Mouse (Mus musculus): ENCODE data around the gene Wdr25. TPM values are rescaled to one million over a fixed set of nuclear protein-coding genes. Genes with fewer than 3 reads are reported as not detected.

The Wdr25 gene
- polyA plus RNA-seq, 1 experiment, result 1.9 TPM

DNA sequence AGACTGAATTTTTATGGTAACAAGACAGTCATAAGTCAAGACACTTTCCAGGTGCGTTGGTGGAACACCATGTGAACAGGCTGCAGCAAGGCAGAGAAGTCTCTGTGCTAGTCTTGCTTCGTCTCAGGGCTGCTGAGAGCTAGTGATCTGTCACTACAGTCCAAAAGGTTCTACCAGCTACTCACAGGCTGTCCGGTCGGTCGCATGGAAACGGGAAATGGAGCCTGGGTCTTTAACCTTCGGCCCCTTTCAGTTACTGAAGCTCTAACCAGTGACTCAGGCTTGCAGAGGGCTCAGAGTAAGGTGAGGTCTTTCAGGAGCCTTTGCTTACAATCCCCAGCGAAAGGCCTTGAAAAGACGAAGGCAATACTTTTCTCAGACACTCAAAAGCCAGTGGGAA lies 78.0 kb downstream of the Wdr25 start:
- no peak overlapping the region for H3K27ac ChIP-seq (replicated peaks; ENCODE audit: low read depth, low read length)

GRCm38 (mm10) chr12:108972234-108972633 lies 78.8 kb downstream of the Wdr25 start:
- Histone ChIP-seq H3K27ac (replicated peaks; ENCODE audit: low read depth, low read length) (no peak overlapping the region), H3K4me3 (ENCODE audit: insufficient read depth, low read depth, low read length) (no peak overlapping the region), H3K4me1 (ENCODE audit: control insufficient read depth, insufficient read depth, insufficient read length, low read length) (no peaks in the 10 kb centered on the region)

More for the DNA sequence above, 78.0 kb downstream of the Wdr25 start:
- no peaks in the 10 kb centered on the region for H3K4me1 ChIP-seq (ENCODE audit: control insufficient read depth, insufficient read depth, insufficient read length, low read length)
- no peak overlapping the region for H3K4me3 ChIP-seq (ENCODE audit: insufficient read depth, low read depth, low read length)

DNA sequence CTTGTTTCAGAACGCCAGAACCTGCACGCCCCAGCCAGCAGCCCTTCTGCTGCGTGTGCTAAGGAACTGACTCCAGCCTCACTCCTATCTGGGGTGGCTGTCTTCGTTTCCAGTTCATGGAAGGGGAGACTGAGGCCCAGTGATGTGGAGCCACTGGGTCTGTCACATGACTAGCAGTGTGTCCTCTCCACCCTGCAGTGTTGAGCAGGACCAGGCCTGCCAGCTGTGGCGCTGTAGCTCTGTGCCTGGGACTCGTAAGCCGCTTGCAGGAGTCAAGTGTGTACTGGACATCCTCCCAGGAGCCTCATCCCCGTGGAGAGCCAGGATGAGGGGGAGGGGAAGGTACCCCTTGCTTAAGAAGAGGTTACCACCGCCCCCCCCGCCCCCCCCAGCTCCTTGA lies 86.5 kb downstream of the Wdr25 start:
- H3K27ac ChIP-seq (replicated peaks; ENCODE audit: low read depth, low read length), result no peak overlapping the region
- peaks cover 3% of the 10 kb centered on the region; the same call in 1 of the 2 replicates for H3K4me1 ChIP-seq (ENCODE audit: control insufficient read depth, insufficient read depth, insufficient read length, low read length)
- H3K4me3 ChIP-seq (ENCODE audit: insufficient read depth, low read depth, low read length), result no peak overlapping the region

DNA sequence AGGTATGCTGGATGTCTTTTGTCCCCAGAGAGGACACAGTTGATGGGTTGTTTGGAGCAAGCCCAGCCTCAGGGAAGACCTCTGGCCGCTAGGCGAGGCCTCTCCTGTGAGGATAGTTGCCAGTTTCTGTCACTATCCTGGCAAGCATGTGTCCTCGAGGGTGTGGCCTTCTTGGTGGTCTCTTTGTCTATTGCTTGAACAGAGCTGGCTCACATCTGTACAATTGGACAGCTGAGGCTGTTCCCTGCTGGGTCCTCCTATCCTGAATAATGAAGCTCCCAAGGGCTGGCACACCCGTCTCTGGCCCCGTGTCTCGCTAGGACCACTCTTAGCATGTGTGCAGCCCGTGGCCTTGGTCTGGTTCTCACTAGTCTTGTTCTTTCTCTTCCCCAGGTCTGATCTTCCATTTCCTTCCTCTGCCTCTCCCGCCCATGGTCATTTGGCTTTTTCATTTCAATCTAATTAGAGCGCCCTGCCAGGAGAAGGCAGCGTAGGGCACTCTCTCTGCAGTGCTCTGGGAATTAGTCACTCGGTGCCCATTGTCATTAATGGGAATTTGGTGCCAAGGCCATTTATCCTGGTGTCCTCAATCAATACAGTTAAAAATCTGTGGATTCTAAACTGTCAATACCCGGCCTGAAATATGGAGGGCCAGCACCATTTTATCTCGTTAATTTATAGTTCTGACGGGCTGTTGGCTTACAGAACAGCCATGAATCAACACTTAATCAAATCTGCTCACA lies 88.7 kb downstream of the Wdr25 start:
- no peak overlapping the region for H3K27ac ChIP-seq (replicated peaks; ENCODE audit: low read depth, low read length)
- peaks cover 3% of the 10 kb centered on the region; the same call in 1 of the 2 replicates for H3K4me1 ChIP-seq (ENCODE audit: control insufficient read depth, insufficient read depth, insufficient read length, low read length)
- no peak overlapping the region for H3K4me3 ChIP-seq (ENCODE audit: insufficient read depth, low read depth, low read length)

DNA sequence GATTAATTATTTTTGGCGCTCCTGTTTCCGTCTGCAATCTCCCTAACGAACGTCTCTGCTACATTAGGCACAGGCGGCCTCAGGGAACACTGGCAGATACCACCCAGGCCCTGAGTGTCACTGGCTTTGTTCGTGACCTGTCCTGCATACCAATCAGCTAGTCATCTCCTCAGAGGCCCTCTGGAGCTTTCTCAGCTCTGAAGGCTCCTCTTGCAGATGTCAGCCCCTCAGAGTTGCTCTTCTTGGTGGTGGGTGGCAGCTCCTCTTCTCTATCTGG lies 89.2 kb downstream of the Wdr25 start:
- H3K4me3 ChIP-seq (ENCODE audit: insufficient read depth, low read depth, low read length), result no peak overlapping the region
- peaks cover 3% of the 10 kb centered on the region; the same call in 1 of the 2 replicates for H3K4me1 ChIP-seq (ENCODE audit: control insufficient read depth, insufficient read depth, insufficient read length, low read length)
- no peak overlapping the region for H3K27ac ChIP-seq (replicated peaks; ENCODE audit: low read depth, low read length)

DNA sequence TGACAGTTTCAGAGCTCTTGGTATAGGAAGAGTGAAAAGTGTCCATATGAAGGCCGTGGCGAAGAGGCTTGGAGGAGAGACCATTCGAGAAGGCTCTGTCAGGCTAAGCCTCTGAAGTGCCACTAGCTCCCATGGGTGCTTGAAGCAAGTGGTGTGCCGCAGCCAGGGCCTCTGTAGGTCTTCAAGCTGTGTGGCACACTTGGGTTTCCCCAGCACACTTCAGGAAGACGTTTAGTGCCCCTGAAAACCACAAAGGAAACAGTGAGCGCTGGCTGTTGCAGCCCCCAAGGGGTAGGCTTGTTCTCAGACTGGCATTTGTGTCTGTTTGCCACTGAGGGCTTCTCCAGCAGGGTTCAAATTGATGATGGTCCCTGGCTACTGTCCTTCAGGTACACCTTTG lies 90.1 kb downstream of the Wdr25 start:
- H3K4me3 ChIP-seq (ENCODE audit: insufficient read depth, low read depth, low read length), result no peak overlapping the region
- H3K4me1 ChIP-seq (ENCODE audit: control insufficient read depth, insufficient read depth, insufficient read length, low read length), result peaks cover 3% of the 10 kb centered on the region; the same call in 1 of the 2 replicates
- H3K27ac ChIP-seq (replicated peaks; ENCODE audit: low read depth, low read length), result no peak overlapping the region

DNA sequence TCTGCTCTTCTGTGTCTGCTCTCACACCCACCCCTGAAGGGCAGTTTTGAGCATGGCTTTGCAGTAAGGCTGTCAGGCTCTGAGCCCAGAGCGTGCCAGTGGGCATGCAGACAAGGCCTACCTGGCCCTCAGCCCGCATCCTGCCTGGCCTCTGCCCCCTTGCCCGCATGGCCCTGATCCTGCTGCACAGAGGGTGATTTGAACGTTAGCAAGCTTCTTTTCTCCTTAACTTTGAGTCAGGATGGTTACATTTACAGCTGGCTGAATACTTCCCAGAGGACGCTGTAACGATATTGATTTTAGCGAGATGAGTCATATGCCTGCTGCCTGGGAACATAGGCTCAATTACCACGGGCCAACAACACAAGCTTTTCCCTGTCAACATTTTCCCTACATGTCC lies 91.0 kb downstream of the Wdr25 start:
- peaks cover 3% of the 10 kb centered on the region; the same call in 1 of the 2 replicates for H3K4me1 ChIP-seq (ENCODE audit: control insufficient read depth, insufficient read depth, insufficient read length, low read length)
- H3K4me3 ChIP-seq (ENCODE audit: insufficient read depth, low read depth, low read length), result no peak overlapping the region
- H3K27ac ChIP-seq (replicated peaks; ENCODE audit: low read depth, low read length), result no peak overlapping the region

DNA sequence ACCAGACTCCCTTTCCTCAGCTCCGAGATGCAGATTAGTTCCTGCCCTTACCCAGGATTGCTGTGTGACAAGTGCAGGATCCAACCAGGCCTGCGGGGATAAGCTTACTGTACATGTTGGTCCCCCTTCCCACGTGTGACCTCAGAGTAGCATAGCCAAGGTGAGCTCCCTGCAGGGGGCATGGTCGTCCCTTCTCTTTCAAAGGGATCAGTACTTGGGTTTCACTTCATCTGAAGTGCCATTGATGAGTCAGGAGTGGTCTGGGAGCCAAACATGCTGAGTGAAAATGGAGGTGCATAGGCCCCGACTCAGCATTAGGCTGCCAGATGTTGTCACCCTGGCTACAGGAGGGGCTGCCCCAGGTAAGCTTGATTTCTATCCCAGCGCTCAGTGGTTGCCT lies 91.6 kb downstream of the Wdr25 start:
- Histone ChIP-seq H3K27ac (replicated peaks; ENCODE audit: low read depth, low read length) (no peak overlapping the region), H3K4me3 (ENCODE audit: insufficient read depth, low read depth, low read length) (no peak overlapping the region), H3K4me1 (ENCODE audit: control insufficient read depth, insufficient read depth, insufficient read length, low read length) (peaks cover 3% of the 10 kb centered on the region; the same call in 1 of the 2 replicates)

GRCm38 (mm10) chr12:108987448-108987847 lies 94.0 kb downstream of the Wdr25 start:
- Histone ChIP-seq H3K4me1 (ENCODE audit: control insufficient read depth, insufficient read depth, insufficient read length, low read length) (peaks cover 9% of the 10 kb centered on the region; the same call in 1 of the 2 replicates), H3K27ac (replicated peaks; ENCODE audit: low read depth, low read length) (no peak overlapping the region), H3K4me3 (ENCODE audit: insufficient read depth, low read depth, low read length) (no peak overlapping the region)

- H3K4me3 ChIP-seq (ENCODE audit: insufficient read depth, low read depth, low read length), result no peak overlapping the region
- H3K4me1 ChIP-seq (ENCODE audit: control insufficient read depth, insufficient read depth, insufficient read length, low read length), result peaks cover 6% of the 10 kb centered on the region; the same call in 1 of the 2 replicates
- no peak overlapping the region for H3K27ac ChIP-seq (replicated peaks; ENCODE audit: low read depth, low read length)
These were observed 97.0 kb downstream of the Wdr25 start for GRCm38 (mm10) chr12:108990425-108990824.

DNA sequence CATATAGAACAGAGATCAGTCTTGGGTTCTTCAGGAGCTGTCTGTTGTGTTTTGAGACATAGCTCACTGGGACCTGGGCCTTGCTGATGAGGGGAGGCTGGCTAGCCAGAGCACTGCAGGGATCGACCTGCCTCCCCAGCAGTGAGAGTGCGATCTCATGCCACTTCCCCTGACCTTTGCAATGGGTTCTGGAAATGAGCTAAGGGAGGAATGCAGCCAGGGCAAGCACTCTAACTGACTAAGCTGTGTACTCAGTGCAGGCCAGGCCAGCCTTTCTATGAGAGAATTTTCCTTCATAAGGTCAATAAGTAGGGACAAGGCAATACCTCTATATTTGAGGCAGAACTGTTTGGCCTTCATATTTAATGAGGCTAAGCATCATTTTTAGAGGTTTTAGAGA lies 99.6 kb downstream of the Wdr25 start:
- H3K27ac ChIP-seq (replicated peaks; ENCODE audit: low read depth, low read length), result no peak overlapping the region
- H3K4me3 ChIP-seq (ENCODE audit: insufficient read depth, low read depth, low read length), result no peak overlapping the region
- H3K4me1 ChIP-seq (ENCODE audit: control insufficient read depth, insufficient read depth, insufficient read length, low read length), result peaks cover 6% of the 10 kb centered on the region; the same call in 1 of the 2 replicates

DNA sequence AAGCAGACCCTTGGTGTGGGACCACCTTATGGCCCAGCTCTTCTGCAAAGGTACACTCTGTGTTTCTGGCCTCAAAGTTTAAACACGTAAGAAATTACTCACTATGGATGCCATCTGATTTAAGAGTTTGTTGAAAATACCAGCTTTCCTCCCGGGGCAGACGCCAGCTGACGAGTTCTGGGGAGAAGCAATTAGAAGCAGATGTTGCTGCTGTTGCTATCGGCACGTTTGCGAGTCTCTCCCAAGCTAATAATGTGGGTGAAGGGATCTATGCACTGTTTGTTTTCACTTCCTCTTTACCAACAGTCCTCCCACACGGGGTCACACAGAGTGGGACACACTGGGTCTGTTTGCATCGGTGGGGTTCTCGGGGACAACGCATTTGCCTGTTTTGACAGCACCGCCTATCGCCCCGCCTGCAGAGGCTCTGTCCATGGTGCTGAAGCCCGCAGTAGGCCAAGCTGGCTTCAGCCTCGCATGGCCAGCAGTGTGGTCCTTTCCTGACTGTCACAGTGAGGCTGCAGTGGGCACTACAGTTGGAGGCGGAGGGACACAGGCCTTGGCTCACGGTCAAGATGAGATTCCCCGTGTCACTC lies 101.1 kb downstream of the Wdr25 start:
- peaks cover 6% of the 10 kb centered on the region; the same call in 1 of the 2 replicates for H3K4me1 ChIP-seq (ENCODE audit: control insufficient read depth, insufficient read depth, insufficient read length, low read length)
- no peak overlapping the region for H3K27ac ChIP-seq (replicated peaks; ENCODE audit: low read depth, low read length)
- no peak overlapping the region for H3K4me3 ChIP-seq (ENCODE audit: insufficient read depth, low read depth, low read length)

DNA sequence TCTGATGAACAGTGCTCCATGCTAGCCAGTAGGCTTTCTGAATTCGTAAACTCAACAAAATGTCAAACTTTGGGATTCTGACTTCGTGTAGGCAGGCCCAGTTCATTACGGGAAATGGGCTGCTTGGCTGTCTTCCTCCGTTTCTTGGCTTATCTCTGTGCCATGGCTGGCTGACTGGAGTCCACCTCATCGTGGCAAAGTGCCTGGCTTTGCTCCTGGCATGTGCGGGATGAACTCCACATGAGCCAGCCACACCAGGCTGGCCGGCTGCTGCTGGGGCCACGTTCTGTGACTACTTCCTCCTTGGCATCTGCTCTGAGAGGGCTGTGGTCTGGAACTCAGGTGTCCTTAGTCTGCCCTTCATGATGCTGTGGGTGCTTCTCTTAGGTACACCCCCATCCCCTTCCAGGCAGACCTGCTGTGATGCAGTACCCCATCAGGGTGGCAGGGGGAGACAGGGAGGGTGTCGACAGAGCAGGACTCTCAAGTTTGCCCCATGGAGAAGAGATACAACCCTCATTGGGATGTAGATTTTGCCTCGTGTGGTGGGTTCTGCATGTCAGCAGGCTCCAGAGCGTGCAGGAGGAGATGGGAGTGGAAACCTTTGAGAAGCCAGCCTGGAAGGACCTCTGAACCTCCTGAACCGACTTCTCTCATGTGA lies 102.7 kb downstream of the Wdr25 start:
- no peak overlapping the region for H3K4me3 ChIP-seq (ENCODE audit: insufficient read depth, low read depth, low read length)
- H3K27ac ChIP-seq (replicated peaks; ENCODE audit: low read depth, low read length), result no peak overlapping the region
- no peaks in the 10 kb centered on the region for H3K4me1 ChIP-seq (ENCODE audit: control insufficient read depth, insufficient read depth, insufficient read length, low read length)

DNA sequence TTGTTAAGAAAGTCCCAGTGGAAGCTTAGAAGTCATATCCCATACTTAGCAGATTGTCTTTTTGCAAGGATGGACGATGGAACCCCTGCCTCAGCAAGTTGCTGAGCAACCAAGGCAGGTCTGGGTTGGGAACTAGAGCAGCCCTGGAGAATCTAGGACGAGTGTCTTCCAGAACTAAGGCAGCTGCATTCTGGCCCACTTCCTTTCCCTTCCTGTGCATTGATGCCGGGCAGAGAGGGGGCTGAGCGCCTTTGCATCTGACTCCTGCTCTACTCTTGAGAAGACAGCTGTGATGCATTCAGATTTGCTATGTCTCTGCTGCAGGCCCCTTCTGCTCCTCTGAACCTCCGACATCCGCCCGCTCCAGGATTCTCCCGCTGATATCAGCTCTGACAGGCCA lies 103.8 kb downstream of the Wdr25 start:
- Histone ChIP-seq H3K4me3 (ENCODE audit: insufficient read depth, low read depth, low read length) (no peak overlapping the region), H3K27ac (replicated peaks; ENCODE audit: low read depth, low read length) (no peak overlapping the region)

GRCm38 (mm10) chr12:109002978-109003377 lies 109.5 kb downstream of the Wdr25 start:
- no peaks in the 10 kb centered on the region for H3K4me1 ChIP-seq (ENCODE audit: control insufficient read depth, insufficient read depth, insufficient read length, low read length)
- no peak overlapping the region for H3K27ac ChIP-seq (replicated peaks; ENCODE audit: low read depth, low read length)
- no peak overlapping the region for H3K4me3 ChIP-seq (ENCODE audit: insufficient read depth, low read depth, low read length)

More for the DNA sequence above, 103.8 kb downstream of the Wdr25 start:
- no peaks in the 10 kb centered on the region for H3K4me1 ChIP-seq (ENCODE audit: control insufficient read depth, insufficient read depth, insufficient read length, low read length)
